Mouse (Mus musculus) kidney, postnatal 36 days (tissue): ENCODE measurements around the gene Unc13c.

ENCODE experiments used
- DNase-seq, 2 experiments: peaks; one replicate each; pipeline ENCODE4 v3.0.0; 2021 to 2022; ENCODE audit warnings: mixed read lengths in 2 of 2

The Unc13c gene

GRCm38 (mm10) chr9:73867410-73868067, 101.2 kb downstream of the Unc13c start:
- DNase-seq, result no peak

DNA sequence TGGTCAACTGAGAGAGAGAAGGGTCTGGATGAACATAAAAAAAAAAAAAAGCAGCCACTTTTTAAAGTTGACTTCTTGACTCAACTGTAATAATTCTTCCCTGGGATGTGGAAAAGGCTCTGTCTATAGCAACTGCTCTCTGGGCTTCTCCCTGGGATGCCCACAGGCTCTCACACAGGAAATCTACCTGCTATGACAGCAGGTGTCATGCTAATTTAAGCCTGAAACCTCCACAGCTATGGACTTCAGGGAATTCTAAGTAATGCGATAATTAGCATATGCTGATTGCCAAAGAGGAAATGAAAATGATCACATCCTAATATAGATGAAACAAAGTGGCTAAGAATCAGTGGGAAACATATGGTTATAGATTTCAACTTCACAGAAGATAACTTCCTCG, 102.1 kb downstream of the Unc13c start:
- no peak for DNase-seq

GRCm38 (mm10) chr9:73859469-73859868, 109.3 kb downstream of the Unc13c start:
- DNase-seq, result no peak

- DNase-seq, result no peak
Measured at GRCm38 (mm10) chr9:73854281-73854680, 114.5 kb downstream of the Unc13c start.

- DNase-seq, result no peak
Measured at GRCm38 (mm10) chr9:73806681-73807080, 162.1 kb downstream of the Unc13c start.

DNA sequence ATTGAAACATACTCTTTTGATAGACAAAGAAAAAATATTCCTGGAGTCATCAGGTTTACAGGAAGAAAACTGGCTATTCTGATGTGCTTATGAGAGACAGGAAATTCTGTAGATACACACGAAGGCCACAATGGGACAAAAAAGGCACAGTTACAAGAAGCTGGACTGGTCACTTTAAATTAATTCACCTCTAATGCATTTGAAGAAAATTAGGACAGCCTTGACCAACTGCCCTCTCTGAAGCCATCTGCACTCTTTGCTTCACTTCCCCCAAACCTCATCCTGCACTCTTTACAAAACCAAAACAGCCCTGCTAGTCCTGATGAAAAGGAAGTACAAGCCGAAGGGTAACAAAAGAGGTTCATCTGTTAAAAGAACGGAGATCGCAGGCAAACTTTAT, 194.2 kb downstream of the Unc13c start:
- no peak for DNase-seq

DNA sequence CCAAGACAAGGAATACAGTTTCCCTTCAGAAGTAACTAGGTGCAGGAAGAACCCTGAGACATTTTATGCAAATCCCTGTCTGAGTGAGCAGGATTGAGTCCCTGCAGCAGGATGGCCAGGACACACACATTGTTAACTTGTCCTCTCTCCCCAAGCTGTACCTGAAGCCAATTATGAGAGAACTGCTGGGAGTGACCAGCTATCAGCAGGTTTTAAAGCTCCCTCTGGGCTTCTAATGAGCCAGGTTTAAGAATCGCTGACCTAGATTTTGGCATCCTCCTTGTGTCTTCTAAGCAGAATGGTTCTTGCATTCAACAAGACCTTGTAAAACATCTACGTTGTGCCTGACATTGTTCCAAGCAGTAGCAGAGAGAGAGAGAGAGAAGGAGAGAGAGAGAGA, 213.6 kb downstream of the Unc13c start:
- DNase-seq, result no peak

- no peak for DNase-seq
Measured at GRCm38 (mm10) chr9:73753480-73753879, 215.3 kb downstream of the Unc13c start.

DNA sequence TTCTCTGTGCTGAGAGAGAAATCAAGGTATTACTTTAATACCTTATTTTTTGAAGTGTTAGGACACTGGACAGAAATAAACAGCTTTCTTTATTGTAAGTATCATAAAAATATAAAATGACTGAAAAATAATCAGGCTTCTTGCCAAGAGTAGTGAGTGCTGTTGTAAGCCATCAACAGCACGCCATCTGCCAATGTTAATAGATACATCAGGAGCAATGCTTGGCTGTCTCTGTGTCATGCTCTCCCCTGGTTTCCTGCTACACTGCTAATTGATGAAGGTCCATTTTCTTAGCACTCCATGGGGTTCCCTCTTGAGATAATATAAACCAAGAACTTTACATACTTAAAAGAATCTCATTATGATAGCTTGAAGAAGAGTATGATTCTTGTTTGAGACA, 217.4 kb downstream of the Unc13c start:
- DNase-seq, result no peak

GRCm38 (mm10) chr9:73734446-73734845, 234.3 kb downstream of the Unc13c start:
- no peak for DNase-seq

GRCm38 (mm10) chr9:73725717-73726662, 242.8 kb downstream of the Unc13c start:
- DNase-seq, result no peak

DNA sequence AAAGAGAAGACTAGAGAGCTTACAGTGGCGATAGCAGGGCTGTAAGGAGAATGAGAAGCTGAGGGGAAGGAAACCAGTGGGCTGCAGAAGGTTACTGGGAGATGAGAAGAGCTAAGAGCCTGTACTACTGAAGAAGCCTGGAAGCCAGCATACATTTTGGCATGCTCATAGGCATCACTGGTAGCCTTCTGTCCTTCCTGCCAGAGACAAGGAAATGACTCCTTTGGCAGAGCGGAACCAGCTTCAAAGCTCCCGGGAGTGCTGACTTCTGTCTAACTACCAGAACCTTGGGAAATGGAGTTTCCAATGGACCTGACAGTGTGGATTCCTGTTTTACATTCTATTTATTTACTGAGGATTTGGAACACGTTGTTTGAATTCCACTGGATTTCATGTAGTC, 244.0 kb downstream of the Unc13c start:
- DNase-seq, result no peak

DNA sequence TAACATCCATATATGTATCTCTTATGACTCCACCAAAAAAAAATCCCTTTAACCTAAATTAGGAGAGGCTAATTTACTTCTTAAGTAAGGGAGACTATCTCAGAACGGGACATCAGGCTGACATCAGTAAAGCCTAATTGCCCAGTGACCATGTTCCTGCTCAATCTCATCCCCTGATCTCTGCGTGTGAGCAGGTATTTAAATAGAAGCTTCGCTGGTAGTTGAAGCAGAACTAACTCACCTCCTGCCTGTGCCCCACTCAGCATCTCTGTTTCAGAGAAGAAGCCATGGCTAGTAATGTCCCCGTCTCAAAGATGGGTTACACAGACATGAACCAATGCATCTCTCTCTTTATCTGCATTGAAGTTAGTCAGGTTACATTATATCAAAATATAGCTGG, 255.3 kb downstream of the Unc13c start:
- DNase-seq, result no peak

GRCm38 (mm10) chr9:73697103-73697502, 271.7 kb downstream of the Unc13c start:
- no peak for DNase-seq

- no peak for DNase-seq
Measured at GRCm38 (mm10) chr9:73681580-73681979, 287.2 kb downstream of the Unc13c start.

- no peak for DNase-seq
Measured at GRCm38 (mm10) chr9:73680545-73681495, 287.9 kb downstream of the Unc13c start.

- peak; percentile 8 to 11 for DNase-seq
Measured at GRCm38 (mm10) chr9:73671656-73672212, 297.0 kb downstream of the Unc13c start.

- DNase-seq, result no peak
Measured at GRCm38 (mm10) chr9:73670040-73670439, 298.7 kb downstream of the Unc13c start.

GRCm38 (mm10) chr9:73662839-73663238, 305.9 kb downstream of the Unc13c start:
- no peak for DNase-seq

DNA sequence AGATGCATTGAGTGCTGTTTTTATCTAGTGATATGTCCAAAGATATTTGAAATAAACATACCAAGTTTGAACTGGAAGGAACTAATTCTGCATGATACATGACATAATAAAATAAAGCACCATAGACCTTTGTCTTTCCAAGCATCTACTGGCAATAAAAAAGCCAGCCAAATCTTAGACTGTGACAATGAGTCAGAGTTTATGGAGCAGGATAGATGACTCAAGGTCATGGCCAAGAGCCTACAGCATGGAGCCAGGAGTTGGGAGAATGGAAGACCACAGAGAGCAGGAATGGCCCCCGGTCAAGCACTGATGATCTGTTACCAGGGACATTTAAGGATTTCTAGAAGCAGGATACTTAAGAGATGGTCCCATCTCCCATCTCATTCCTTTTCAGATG, 319.7 kb downstream of the Unc13c start:
- no peak for DNase-seq

DNA sequence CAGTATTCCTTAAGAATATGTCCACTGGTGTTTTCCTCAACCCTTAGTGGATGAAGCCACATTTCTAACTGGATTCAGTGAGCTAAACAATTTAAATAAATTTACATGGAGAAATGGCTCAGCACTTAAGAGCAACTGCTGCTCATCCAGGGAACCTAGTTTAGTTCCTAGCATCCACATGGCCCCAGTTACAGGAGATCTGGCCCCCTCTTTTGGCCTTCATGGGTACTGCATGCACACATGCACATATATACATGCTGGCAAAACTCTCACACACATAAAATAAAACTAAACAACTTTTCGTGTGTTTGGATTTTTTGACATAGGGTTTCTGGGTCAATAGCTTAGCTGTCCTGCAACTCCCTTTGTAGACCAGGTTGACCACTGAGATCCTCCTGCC, 330.6 kb downstream of the Unc13c start:
- peak in 1 of 2 experiments; percentile 25 for DNase-seq

- DNase-seq, result peak; percentile 39 to 68
Measured at GRCm38 (mm10) chr9:73625171-73625570, 343.6 kb downstream of the Unc13c start.

- no peak for DNase-seq
Measured at GRCm38 (mm10) chr9:73612896-73613295, 355.9 kb downstream of the Unc13c start.
